In genomic region chr11:120730331-120730870, GRCm38 (mm10) we compare ENCODE assay signal across 24 mouse cellular contexts. TPM values are rescaled to one million over a fixed set of nuclear protein-coding genes. Genes with fewer than 3 reads are reported as not detected.
"Had no signal": no experiment of that assay in that cellular context is flagged by ENCODE, and none has a peak within 500 bp of the region (broad histone marks: within the 10 kb centered on the region; RNA-seq: fewer than 3 reads in every experiment).

No protein-coding gene starts in this region.

- H3K36me3 ChIP-seq: heart, embryonic 13.5 days; heart, embryonic 15.5 days; hindbrain, embryonic 12.5 days; intestine, embryonic 15.5 days had no signal

- DNase-seq: gastrocnemius, postnatal 14 days; heart, adult 2 months; heart, postnatal 4 days; kidney, adult 18-20 months; kidney, adult 8-10 months; kidney, postnatal 10 days; kidney, postnatal 25 days; kidney, postnatal 4 days; layer of hippocampus, adult 9-11 months; layer of hippocampus, postnatal 36 days; left cerebral cortex, postnatal 4 days had no signal

- H3K9ac ChIP-seq: heart, embryonic 13.5 days; heart, embryonic 15.5 days; hindbrain, embryonic 12.5 days; hindbrain, embryonic 14.5 days; intestine, embryonic 15.5 days; limb, embryonic 13.5 days; limb, embryonic 15.5 days had no signal

- H3K27ac ChIP-seq: heart, adult 2 months; heart, embryonic 13.5 days; heart, embryonic 15.5 days; hindbrain, embryonic 10.5 days; hindbrain, embryonic 12.5 days; hindbrain, embryonic 14.5 days; intestine, embryonic 15.5 days; limb, embryonic 13.5 days had no signal

- ATAC-seq: hindbrain, embryonic 16.5 days; intestine, postnatal 0 days had no signal

- H3K4me3 ChIP-seq: heart, adult 2 months; heart, embryonic 13.5 days; heart, embryonic 15.5 days; hindbrain, embryonic 12.5 days; intestine, embryonic 15.5 days had no signal

- H3K9me3 ChIP-seq: heart, embryonic 13.5 days; heart, embryonic 15.5 days; hindbrain, embryonic 10.5 days; hindbrain, embryonic 12.5 days; intestine, embryonic 15.5 days; limb, embryonic 13.5 days; limb, embryonic 15.5 days had no signal

- H3K27me3 ChIP-seq: intestine, embryonic 15.5 days had no signal

RNA-seq across cellular contexts. Expression of gene Cbr2, which starts 1.5 kb away (rescaled TPM):
- total RNA-seq: granulocyte monocyte progenitor cell, adult 5-6 weeks; liver, adult 2 months had no signal
- polyA plus RNA-seq: inflammation-experienced regulatory T-cells, adult 6 months had no signal

RNA-seq across cellular contexts. Expression of gene Rac3, which starts 9.1 kb away (rescaled TPM):
- polyA plus RNA-seq: inflammation-experienced regulatory T-cells, adult 6 months had no signal
